Mouse (Mus musculus) ES-E14 (cell line): ENCODE measurements at regions not wholly inside any gene's neighbourhood (a gene's known extent, or its start where the extent isn't known, plus 50 kb on each side); places are given as distances from the start of the nearest gene placed in this dataset.

Experiments
- DNase-seq: peaks from one replicate; pipeline ENCODE4 v3.0.0-alpha.2; 2013; ENCODE audit warnings: low read depth, low spot score
- H3K27ac ChIP-seq: 2 replicates; pipeline ENCODE4 v1.5.1; 2012; ENCODE audit warnings: low read depth, mild to moderate bottlenecking, low read length, moderate library complexity, mixed read lengths; ENCODE audit not compliant: poor library complexity, insufficient read depth, severe bottlenecking
- H3K36me3 ChIP-seq: 2 replicates; pipeline ENCODE4 v1.6.1; 2012; ENCODE audit warnings: mild to moderate bottlenecking, low read length, moderate library complexity, mixed read lengths; ENCODE audit not compliant: control insufficient read depth, poor library complexity, insufficient read depth, severe bottlenecking
- H3K4me1 ChIP-seq, 2 experiments: fragments of 150-350 bp in 1 of 2; sonication (generic) in 1 of 2; 2 replicates each; pipeline ENCODE4 v1.6.1; 2012; ENCODE audit warnings: low read length in 2 of 2, mild to moderate bottlenecking in 1 of 2, mixed read lengths in 1 of 2; ENCODE audit not compliant: control insufficient read depth in 2 of 2, insufficient read depth in 2 of 2, poor library complexity in 1 of 2
- H3K4me3 ChIP-seq, 2 experiments: fragments of 150-350 bp in 1 of 2; sonication (generic) in 1 of 2; 2 replicates each; pipeline ENCODE4 v1.5.1; 2012; ENCODE audit warnings: low read length in 2 of 2, low read depth in 1 of 2, mild to moderate bottlenecking in 1 of 2, mixed read lengths in 1 of 2; ENCODE audit not compliant: insufficient read depth in 1 of 2, poor library complexity in 1 of 2, severe bottlenecking in 1 of 2
- H3K9ac ChIP-seq: 2 replicates; pipeline ENCODE4 v1.6.1; 2012; ENCODE audit warnings: low read depth, mild to moderate bottlenecking, low read length, mixed read lengths; ENCODE audit not compliant: poor library complexity, insufficient read depth, severe bottlenecking
- H3K9me3 ChIP-seq: fragments of 150-350 bp; sonication (generic); 2 replicates; pipeline ENCODE4 v1.6.1; 2012; ENCODE audit warnings: low read depth, mild to moderate bottlenecking, low read length; ENCODE audit not compliant: control insufficient read depth, insufficient read depth
- CHD2 ChIP-seq: IDR thresholded peaks from 2 replicates; pipeline ENCODE4 v1.6.1; 2014; ENCODE audit warnings: mild to moderate bottlenecking, low read depth, low read length, inconsistent platforms
- HCFC1 ChIP-seq: IDR thresholded peaks from 2 replicates; pipeline ENCODE4 v1.6.1; 2012; ENCODE audit warnings: low read length, inconsistent platforms, borderline replicate concordance; ENCODE audit not compliant: insufficient read depth
- MAFK ChIP-seq: IDR thresholded peaks from 2 replicates; pipeline ENCODE4 v1.6.1; 2014; ENCODE audit warnings: mild to moderate bottlenecking, low read depth, low read length, inconsistent platforms; ENCODE audit not compliant: insufficient read depth
- ZC3H11A ChIP-seq: IDR thresholded peaks from 2 replicates; pipeline ENCODE4 v1.6.1; 2012; ENCODE audit warnings: low read depth, mild to moderate bottlenecking, inconsistent platforms, low read length, borderline replicate concordance
- ZNF384 ChIP-seq: IDR thresholded peaks from 2 replicates; pipeline ENCODE4 v1.6.1; 2012; ENCODE audit warnings: low read depth, low read length, inconsistent platforms
- in situ Hi-C, 2 experiments: fragments of 600-800 bp; cut with MboI; formaldehyde crosslinking; loops; one replicate each; pipeline ENCODE4 v1.15.1; 2025; ENCODE audit warnings: low sequenced_read_pairs in 2 of 2, inconsistent platforms in 1 of 2; ENCODE audit not compliant: unreplicated experiment in 2 of 2

GRCm38 (mm10) chr16:42586196-42586595 lies 245.7 kb upstream of the Gap43 start:
- Histone ChIP-seq H3K4me1 (peaks cover 0 to 3% of the 10 kb centered on the region in 2 experiments; a peak in 3 of 4 replicates), H3K36me3 (no peaks in the 10 kb centered on the region), H3K4me3 (no peak overlapping the region), H3K27ac (no peak overlapping the region), H3K9me3 (no peaks in the 10 kb centered on the region), H3K9ac (no peak overlapping the region)
- TF ChIP-seq HCFC1 (no peak), MAFK (no peak), CHD2 (no peak), ZC3H11A (no peak), ZNF384 (no peak)
- in situ Hi-C loops: no loop called here
- DNase-seq: no peak

GRCm38 (mm10) chr16:42575517-42575946 lies 235.1 kb upstream of the Gap43 start:
- Histone ChIP-seq H3K9me3 (no peaks in the 10 kb centered on the region), H3K4me1 (peaks cover 8 to 13% of the 10 kb centered on the region in 2 experiments), H3K9ac (no peak overlapping the region), H3K4me3 (peak overlapping the region in 1 of 2 experiments; percentile 11; a peak in 1 of 4 replicates), H3K27ac (peak overlapping the region; percentile 76; the same call in 1 of the 2 replicates), H3K36me3 (no peaks in the 10 kb centered on the region)
- peak; percentile 91 for DNase-seq
- peak; percentile 99 for TF ChIP-seq ZNF384
- 0 out of 2 replicates have a peak, but pooled peaks have one; percentile 14 for TF ChIP-seq MAFK
- TF ChIP-seq CHD2: 0 out of 2 replicates have a peak, but pooled peaks have one; percentile 32
- no peak for TF ChIP-seq HCFC1
- no peak for TF ChIP-seq ZC3H11A
- in situ Hi-C loops: no loop called here

DNA sequence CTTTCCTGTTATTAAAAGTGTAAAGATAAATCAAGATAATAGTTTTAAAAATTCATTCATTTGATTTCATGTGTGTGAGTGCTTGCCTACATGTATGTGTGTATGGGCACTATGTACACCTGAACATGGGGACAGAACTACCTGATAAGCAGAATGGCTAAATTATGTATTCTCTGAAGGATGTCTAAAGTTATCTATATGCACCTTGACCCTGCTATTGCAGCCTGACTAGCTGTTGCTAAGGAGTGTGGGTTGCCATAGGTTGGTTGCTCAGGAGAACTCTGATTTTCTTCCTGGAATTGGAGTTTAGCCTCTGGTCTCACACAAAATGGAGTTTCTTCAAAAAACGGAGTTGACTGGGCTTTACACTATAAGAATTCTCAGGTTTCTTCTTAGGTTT lies 234.5 kb upstream of the Gap43 start:
- no peak overlapping the region for H3K9ac ChIP-seq
- H3K4me1 ChIP-seq: peaks cover 8 to 13% of the 10 kb centered on the region in 2 experiments
- no peaks in the 10 kb centered on the region for H3K36me3 ChIP-seq
- in situ Hi-C loops: no loop called here
- no peak overlapping the region; the same call in 1 of the 2 replicates for H3K27ac ChIP-seq
- no peaks in the 10 kb centered on the region for H3K9me3 ChIP-seq
- DNase-seq: no peak
- no peak for TF ChIP-seq CHD2
- TF ChIP-seq HCFC1: no peak
- no peak for TF ChIP-seq ZNF384
- TF ChIP-seq MAFK: no peak
- TF ChIP-seq ZC3H11A: no peak
- H3K4me3 ChIP-seq: no peak overlapping the region

GRCm38 (mm10) chr16:42570246-42570996 lies 230.0 kb upstream of the Gap43 start:
- in situ Hi-C loops: no loop called here
- DNase-seq: no peak
- Histone ChIP-seq H3K4me1 (peaks cover 6 to 8% of the 10 kb centered on the region in 2 experiments), H3K36me3 (no peaks in the 10 kb centered on the region), H3K9ac (no peak overlapping the region), H3K9me3 (no peaks in the 10 kb centered on the region), H3K4me3 (no peak overlapping the region), H3K27ac (no peak overlapping the region)
- TF ChIP-seq MAFK (no peak), ZC3H11A (no peak), CHD2 (no peak), ZNF384 (no peak), HCFC1 (no peak)
